Mouse (Mus musculus) embryonic facial prominence, embryonic 14.5 days (tissue): ENCODE measurements at regions not wholly inside any gene's neighbourhood (a gene's known extent, or its start where the extent isn't known, plus 50 kb on each side); places are given as distances from the start of the nearest gene placed in this dataset.
A peak's percentile ranks its signal among the peaks of the same experiment; 100 is the strongest.

Source experiments
- ATAC-seq: fragments of 200-750 bp; cut with Nextera tagmentation; 2 replicates; pipeline ENCODE4 v1.8.0; 2017; ENCODE audit warnings: low read depth, moderate number of reproducible peaks, moderate TSS enrichment
- DNase-seq: peaks from one replicate; pipeline ENCODE4 v3.0.0-alpha.2; 2015; ENCODE audit warnings: low spot score
- H3K27ac ChIP-seq: fragments of 300-500 bp; sonication (generic); replicated peaks from 2 replicates; pipeline ENCODE4 v1.5.1; 2014; ENCODE audit warnings: low read depth, mild to moderate bottlenecking, low read length, moderate library complexity
- H3K27me3 ChIP-seq: fragments of 300-500 bp; sonication (generic); replicated peaks from 2 replicates; pipeline ENCODE4 v1.6.1; 2014; ENCODE audit warnings: low read length; ENCODE audit not compliant: control insufficient read depth, insufficient read depth
- H3K36me3 ChIP-seq: fragments of 300-500 bp; sonication (generic); 2 replicates; pipeline ENCODE4 v1.6.1; 2014; ENCODE audit warnings: low read length, mixed read lengths; ENCODE audit not compliant: control insufficient read depth, insufficient read depth
- H3K4me1 ChIP-seq: fragments of 300-500 bp; sonication (generic); 2 replicates; pipeline ENCODE4 v1.6.1; 2014; ENCODE audit warnings: antibody characterized with exemption, low read length; ENCODE audit not compliant: control insufficient read depth, insufficient read depth
- H3K4me2 ChIP-seq: fragments of 300-500 bp; sonication (generic); 2 replicates; pipeline ENCODE4 v1.6.1; 2014; ENCODE audit warnings: low read depth, mild to moderate bottlenecking, low read length, moderate library complexity, mixed read lengths
- H3K4me3 ChIP-seq: fragments of 300-500 bp; sonication (generic); 2 replicates; pipeline ENCODE4 v1.5.1; 2014; ENCODE audit warnings: low read depth, mild to moderate bottlenecking, low read length
- H3K9ac ChIP-seq: fragments of 300-500 bp; sonication (generic); 2 replicates; pipeline ENCODE4 v1.6.1; 2014; ENCODE audit warnings: low read depth, mild to moderate bottlenecking, low read length, moderate library complexity, mixed read lengths
- H3K9me3 ChIP-seq: fragments of 300-500 bp; sonication (generic); 2 replicates; pipeline ENCODE4 v1.6.1; 2016; ENCODE audit warnings: low read length; ENCODE audit not compliant: control insufficient read depth
- WGBS: fragments of 180-500 bp; shearing (Covaris S2); extraction: QIAGEN DNeasy Blood & Tissue Kit; methylation state at CpG from one replicate; pipeline ENCODE4 v1.1.7; 2014; 5-methylcytosine and 5-hydroxymethylcytosine counted together

GRCm38 (mm10) chr10:84212096-84212785, 228.2 kb downstream of the Nuak1 start:
- Histone ChIP-seq H3K4me2 (no peak overlapping the region), H3K9ac (no peak overlapping the region), H3K27ac (no peak overlapping the region), H3K4me1 (peaks cover 7% of the 10 kb centered on the region), H3K27me3 (no peaks in the 10 kb centered on the region), H3K4me3 (no peak overlapping the region), H3K9me3 (peaks cover 13% of the 10 kb centered on the region), H3K36me3 (no peaks in the 10 kb centered on the region)
- peak; percentile 52 for DNase-seq
- no peak for ATAC-seq
- 43% methylated on average over 5 of the region's 5 CpGs for WGBS

- H3K4me1 ChIP-seq: peaks cover 7% of the 10 kb centered on the region
- ATAC-seq (no peak), DNase-seq (no peak)
- H3K4me2 ChIP-seq: no peak overlapping the region
- no peak overlapping the region for H3K27ac ChIP-seq
- no peaks in the 10 kb centered on the region for H3K27me3 ChIP-seq
- no peak overlapping the region for H3K4me3 ChIP-seq
- no peaks in the 10 kb centered on the region for H3K9me3 ChIP-seq
- no peaks in the 10 kb centered on the region for H3K36me3 ChIP-seq
- H3K9ac ChIP-seq: no peak overlapping the region
Observed at GRCm38 (mm10) chr10:84214812-84215211, 225.6 kb downstream of the Nuak1 start.

DNA sequence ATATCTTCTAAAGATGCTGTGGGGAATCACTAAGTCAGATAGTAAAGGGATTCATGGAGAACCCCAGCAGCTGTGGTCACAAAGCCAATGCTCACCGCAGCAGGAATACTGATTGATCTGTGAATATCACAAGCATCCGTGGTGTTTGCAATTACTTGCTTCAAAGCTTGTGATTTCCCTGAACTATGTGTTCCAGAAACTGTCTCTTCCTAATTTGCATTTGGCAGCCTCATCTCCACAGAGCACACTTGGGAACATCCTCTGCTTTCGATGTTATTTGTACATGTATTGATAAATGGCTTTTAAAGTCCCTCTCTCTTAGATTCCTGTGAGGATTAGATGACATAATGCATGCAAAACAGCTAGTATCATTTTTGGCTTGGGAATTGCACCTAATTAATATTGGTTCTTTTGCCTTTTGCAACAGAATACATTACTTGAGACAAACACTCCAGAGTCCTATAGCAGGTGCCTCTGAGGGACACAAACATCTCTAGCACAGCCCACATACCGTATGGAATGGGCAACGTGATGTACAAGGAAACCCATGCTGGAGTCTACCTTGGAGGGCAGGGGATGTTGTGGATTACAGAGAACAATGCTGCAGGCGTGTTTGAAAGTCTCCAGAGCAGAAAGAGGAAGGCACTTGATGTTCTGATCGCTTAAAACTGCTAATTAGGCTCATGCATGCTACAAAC, 211.0 kb downstream of the Nuak1 start:
- H3K27ac ChIP-seq: no peak overlapping the region
- no peaks in the 10 kb centered on the region for H3K27me3 ChIP-seq
- DNase-seq: no peak
- H3K9ac ChIP-seq: no peak overlapping the region
- no peaks in the 10 kb centered on the region for H3K4me1 ChIP-seq
- ATAC-seq: no peak
- H3K36me3 ChIP-seq: no peaks in the 10 kb centered on the region
- no peak overlapping the region for H3K4me3 ChIP-seq
- H3K9me3 ChIP-seq: no peaks in the 10 kb centered on the region
- H3K4me2 ChIP-seq: no peak overlapping the region
- WGBS: 78% methylated on average over 7 of the region's 7 CpGs

- Histone ChIP-seq H3K9me3 (no peaks in the 10 kb centered on the region), H3K4me1 (no peaks in the 10 kb centered on the region), H3K4me2 (no peak overlapping the region), H3K9ac (no peak overlapping the region), H3K27ac (no peak overlapping the region), H3K4me3 (no peak overlapping the region), H3K36me3 (no peaks in the 10 kb centered on the region), H3K27me3 (no peaks in the 10 kb centered on the region)
- ATAC-seq (no peak), DNase-seq (no peak)
- 89% methylated on average over 18 of the region's 18 CpGs for WGBS
Observed at GRCm38 (mm10) chr10:84230011-84230781, 210.2 kb downstream of the Nuak1 start.

- DNase-seq (no peak), ATAC-seq (no peak)
- H3K4me3 ChIP-seq: no peak overlapping the region
- 0 out of 2 replicates have a peak, but pooled peaks cover 6% of the 10 kb centered on the region for H3K4me1 ChIP-seq
- no peak overlapping the region for H3K4me2 ChIP-seq
- no peaks in the 10 kb centered on the region for H3K36me3 ChIP-seq
- H3K9me3 ChIP-seq: no peaks in the 10 kb centered on the region
- H3K9ac ChIP-seq: no peak overlapping the region
- H3K27ac ChIP-seq: no peak overlapping the region
- no peaks in the 10 kb centered on the region for H3K27me3 ChIP-seq
- 84% methylated on average over 6 of the region's 6 CpGs for WGBS
Observed at GRCm38 (mm10) chr10:84235006-84235405, 205.4 kb downstream of the Nuak1 start.

DNA sequence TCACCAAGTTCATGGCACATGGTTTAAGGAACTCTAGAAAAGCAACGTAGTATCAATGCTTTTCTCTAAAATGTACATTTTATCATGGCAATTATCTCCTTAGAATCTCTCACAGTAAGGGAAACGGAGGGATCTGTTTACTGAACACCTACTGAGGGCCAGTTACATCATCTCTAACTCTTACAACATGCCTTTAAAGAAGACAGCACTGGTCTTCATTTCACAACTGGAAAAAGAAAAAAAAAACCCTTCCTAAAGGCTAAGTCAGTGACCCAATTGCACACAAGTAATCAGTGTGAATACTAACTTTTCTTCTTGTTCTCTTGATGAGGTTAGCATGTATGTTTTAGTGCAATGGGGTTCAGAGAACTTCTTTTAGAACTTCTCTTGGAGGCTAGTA, 204.2 kb downstream of the Nuak1 start:
- 69% methylated on average over 2 of the region's 2 CpGs for WGBS
- DNase-seq: no peak
- Histone ChIP-seq H3K9ac (no peak overlapping the region), H3K27ac (no peak overlapping the region), H3K4me1 (0 out of 2 replicates have a peak, but pooled peaks cover 6% of the 10 kb centered on the region), H3K36me3 (no peaks in the 10 kb centered on the region), H3K9me3 (0 out of 2 replicates have a peak, but pooled peaks cover 7% of the 10 kb centered on the region), H3K4me2 (no peak overlapping the region), H3K27me3 (no peaks in the 10 kb centered on the region), H3K4me3 (no peak overlapping the region)
- no peak for ATAC-seq

DNA sequence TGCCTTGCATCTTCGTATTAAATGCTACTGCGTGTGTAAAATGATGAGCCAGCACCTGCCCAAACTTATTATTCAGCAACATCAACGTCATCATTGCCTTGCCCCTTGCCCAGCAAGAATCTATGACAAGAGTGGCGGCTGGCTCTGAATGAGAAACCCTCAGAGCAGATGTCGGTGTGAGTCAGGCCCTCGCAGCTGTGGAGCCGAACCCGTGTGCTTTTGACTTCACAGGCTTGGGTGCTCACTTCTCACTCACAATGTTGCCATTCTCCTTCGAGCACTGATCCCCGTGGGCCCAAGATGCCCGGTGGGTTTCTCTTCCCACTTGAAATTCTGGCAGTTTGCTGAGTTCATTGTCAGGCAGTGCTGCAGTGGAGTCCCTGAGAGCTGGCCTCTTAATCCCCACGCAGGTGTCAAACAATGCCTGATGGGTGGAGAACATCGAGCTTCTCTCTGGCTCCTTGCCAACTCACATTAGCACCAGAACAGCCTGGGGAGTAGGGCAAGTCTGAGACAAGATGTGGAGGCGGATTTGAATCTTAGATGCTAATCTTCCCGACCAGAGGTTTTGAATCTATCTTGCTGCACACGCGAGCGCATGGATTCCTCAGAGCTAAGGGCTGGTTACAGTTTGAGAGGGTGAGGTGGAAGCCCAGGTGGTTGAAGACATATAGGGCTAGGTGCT, 202.0 kb downstream of the Nuak1 start:
- DNase-seq (peak; percentile 90), ATAC-seq (peak; percentile 90)
- Histone ChIP-seq H3K4me1 (0 out of 2 replicates have a peak, but pooled peaks cover 6% of the 10 kb centered on the region), H3K4me3 (no peak overlapping the region), H3K4me2 (no peak overlapping the region), H3K9me3 (peaks cover 21% of the 10 kb centered on the region), H3K36me3 (no peaks in the 10 kb centered on the region), H3K27ac (no peak overlapping the region), H3K27me3 (no peaks in the 10 kb centered on the region), H3K9ac (no peak overlapping the region)
- 53% methylated on average over 18 of the region's 18 CpGs for WGBS

DNA sequence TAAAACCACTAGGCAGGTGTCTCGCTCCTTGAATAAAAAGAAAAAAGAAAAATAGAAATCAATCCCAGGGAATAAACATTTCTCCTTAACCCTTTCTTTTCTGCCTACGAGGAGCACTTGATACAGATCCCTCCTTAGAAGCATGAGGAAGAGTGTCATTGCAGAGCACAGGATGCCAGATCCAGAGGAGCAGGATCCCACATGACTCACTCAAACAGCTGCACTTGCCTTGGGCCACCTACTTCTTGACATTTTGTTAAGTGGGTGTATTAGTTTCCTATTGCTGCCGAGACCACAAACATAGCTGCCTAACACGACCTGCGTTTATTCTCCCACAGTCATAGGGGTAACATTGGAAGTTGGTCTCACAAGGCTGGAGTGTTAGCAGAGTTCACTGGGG, 197.1 kb downstream of the Nuak1 start:
- Histone ChIP-seq H3K4me1 (0 out of 2 replicates have a peak, but pooled peaks cover 6% of the 10 kb centered on the region), H3K4me3 (no peak overlapping the region), H3K36me3 (no peaks in the 10 kb centered on the region), H3K27me3 (no peaks in the 10 kb centered on the region), H3K9me3 (peaks cover 21% of the 10 kb centered on the region), H3K27ac (no peak overlapping the region), H3K4me2 (no peak overlapping the region), H3K9ac (no peak overlapping the region)
- WGBS: 86% methylated on average over 5 of the region's 5 CpGs
- DNase-seq (no peak), ATAC-seq (no peak)
